Mouse (Mus musculus) 416B (cell line): ENCODE measurements around the gene Dapp1.

Experiments
- DNase-seq: peaks from one replicate; pipeline ENCODE4 v3.0.0; 2011; ENCODE audit warnings: low read depth

Dapp1 gene

GRCm38 (mm10) chr3:137981382-137981750, at the start of gene Dapp1:
Dapp1 (minus strand) TSS chr3:137981545.
- DNase-seq: peak; percentile 96

GRCm38 (mm10) chr3:138030563-138030962, 49.2 kb upstream of the Dapp1 start:
- no peak for DNase-seq

- DNase-seq: peak; percentile 60
These were observed 48.0 kb upstream of the Dapp1 start for GRCm38 (mm10) chr3:138029351-138029750.

- DNase-seq: peak; percentile 40
These were observed 46.4 kb upstream of the Dapp1 start for GRCm38 (mm10) chr3:138027575-138028362.

GRCm38 (mm10) chr3:138026286-138026685, 44.9 kb upstream of the Dapp1 start:
- no peak for DNase-seq

- DNase-seq: no peak
These were observed 41.3 kb upstream of the Dapp1 start for GRCm38 (mm10) chr3:138022651-138023050.

GRCm38 (mm10) chr3:138022003-138022402, 40.7 kb upstream of the Dapp1 start:
- no peak for DNase-seq

GRCm38 (mm10) chr3:138016810-138017209, 35.5 kb upstream of the Dapp1 start:
- DNase-seq: no peak

- DNase-seq: no peak
These were observed 33.4 kb upstream of the Dapp1 start for GRCm38 (mm10) chr3:138014725-138015124.

GRCm38 (mm10) chr3:138012351-138012750, 31.0 kb upstream of the Dapp1 start:
- DNase-seq: no peak

- peak; percentile 32 for DNase-seq
These were observed 26.8 kb upstream of the Dapp1 start for GRCm38 (mm10) chr3:138008152-138008551.

GRCm38 (mm10) chr3:138006896-138007295, 25.6 kb upstream of the Dapp1 start:
- no peak for DNase-seq

GRCm38 (mm10) chr3:138003264-138003663, 21.9 kb upstream of the Dapp1 start:
- no peak for DNase-seq

- DNase-seq: no peak
These were observed 21.2 kb upstream of the Dapp1 start for GRCm38 (mm10) chr3:138002545-138002944.

GRCm38 (mm10) chr3:138001865-138002264, 20.5 kb upstream of the Dapp1 start:
- DNase-seq: peak; percentile 80

- DNase-seq: peak; percentile 85
These were observed 19.4 kb upstream of the Dapp1 start for GRCm38 (mm10) chr3:138000724-138001069.

GRCm38 (mm10) chr3:138000062-138000723, 18.8 kb upstream of the Dapp1 start:
- no peak for DNase-seq

- no peak for DNase-seq
These were observed 18.0 kb upstream of the Dapp1 start for GRCm38 (mm10) chr3:137999224-137999790.

GRCm38 (mm10) chr3:137998491-137999223, 17.3 kb upstream of the Dapp1 start:
- peak; percentile 31 for DNase-seq

GRCm38 (mm10) chr3:137995486-137995885, 14.1 kb upstream of the Dapp1 start:
- DNase-seq: no peak

- DNase-seq: no peak
These were observed 12.9 kb upstream of the Dapp1 start for GRCm38 (mm10) chr3:137994196-137994595.

- peak; percentile 81 for DNase-seq
These were observed 11.0 kb upstream of the Dapp1 start for GRCm38 (mm10) chr3:137992366-137992765.

GRCm38 (mm10) chr3:137991183-137991582, 9.8 kb upstream of the Dapp1 start:
- DNase-seq: peak; percentile 98
